Mouse (Mus musculus): ENCODE measurements at regions not wholly inside any gene's neighbourhood (a gene's known extent, or its start where the extent isn't known, plus 50 kb on each side); places are given as distances from the start of the nearest gene placed in this dataset.

GRCm38 (mm10) chr13:45130516-45131249 is 52.2 kb downstream of the Gm9817 start:
- no peak overlapping the region for H3K9ac ChIP-seq (replicated peaks; ENCODE audit: low read length, poor library complexity, severe bottlenecking)
- H3K4me3 ChIP-seq (ENCODE audit: low read depth, low read length): no peak overlapping the region
- no peaks in the 10 kb centered on the region for H3K36me3 ChIP-seq (ENCODE audit: insufficient read depth, low read length)
- no peaks in the 10 kb centered on the region for H3K9me3 ChIP-seq (ENCODE audit: low read length)
- WGBS: 82% methylated on average over 4 of the region's 4 CpGs
- ATAC-seq (ENCODE audit: low FRiP score) (no peak), DNase-seq (ENCODE audit: low spot score) (no peak)
- no peaks in the 10 kb centered on the region for H3K4me1 ChIP-seq (ENCODE audit: insufficient read depth, low read length)
- H3K27ac ChIP-seq (ENCODE audit: low read depth, low read length): no peak overlapping the region
- TF ChIP-seq CTCF (IDR thresholded peaks at IDR 0.05): no peak
- no peak overlapping the region for H3K4me2 ChIP-seq (ENCODE audit: low read depth, low read length, poor library complexity, severe bottlenecking)
- H3K27me3 ChIP-seq (ENCODE audit: insufficient read depth, low read length): no peaks in the 10 kb centered on the region

- Histone ChIP-seq H3K4me3 (ENCODE audit: low read depth, low read length) (no peak overlapping the region), H3K27me3 (ENCODE audit: insufficient read depth, low read length) (no peaks in the 10 kb centered on the region), H3K36me3 (ENCODE audit: insufficient read depth, low read length) (no peaks in the 10 kb centered on the region), H3K9me3 (ENCODE audit: low read length) (no peaks in the 10 kb centered on the region), H3K4me2 (ENCODE audit: low read depth, low read length, poor library complexity, severe bottlenecking) (no peak overlapping the region), H3K4me1 (ENCODE audit: insufficient read depth, low read length) (no peaks in the 10 kb centered on the region), H3K27ac (ENCODE audit: low read depth, low read length) (no peak overlapping the region), H3K9ac (replicated peaks; ENCODE audit: low read length, poor library complexity, severe bottlenecking) (no peak overlapping the region)
- ATAC-seq (ENCODE audit: low FRiP score) (no peak), DNase-seq (ENCODE audit: low spot score) (no peak)
- 88% methylated on average over 2 of the region's 2 CpGs for WGBS
- TF ChIP-seq CTCF (IDR thresholded peaks at IDR 0.05): no peak
Observed at GRCm38 (mm10) chr13:45140616-45141015, 62.1 kb downstream of the Gm9817 start.

DNA sequence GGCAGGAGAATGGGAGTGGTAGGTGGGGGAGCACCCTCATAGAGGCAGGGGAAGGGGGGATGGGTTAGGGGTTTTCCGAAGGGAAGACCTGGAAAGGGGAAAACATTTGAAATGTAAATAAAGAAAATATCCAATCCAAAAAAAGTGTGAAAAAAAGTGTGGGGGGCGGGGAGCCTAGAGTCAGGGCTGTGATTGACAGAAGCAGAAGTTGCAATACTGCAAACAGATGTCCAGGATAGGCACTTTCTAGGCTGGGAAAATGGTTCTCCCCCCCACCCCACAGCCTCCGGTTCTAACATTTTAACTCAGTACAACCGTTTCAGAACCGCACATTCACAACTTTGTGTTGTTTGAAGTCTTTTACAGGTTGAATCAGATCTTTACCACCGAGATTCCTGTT is 66.6 kb downstream of the Gm9817 start:
- ATAC-seq (ENCODE audit: low FRiP score) (no peak), DNase-seq (ENCODE audit: low spot score) (no peak)
- WGBS: 86% methylated on average over 6 of the region's 6 CpGs
- no peaks in the 10 kb centered on the region for H3K36me3 ChIP-seq (ENCODE audit: insufficient read depth, low read length)
- H3K27me3 ChIP-seq (ENCODE audit: insufficient read depth, low read length): no peaks in the 10 kb centered on the region
- no peak overlapping the region for H3K4me3 ChIP-seq (ENCODE audit: low read depth, low read length)
- H3K9me3 ChIP-seq (ENCODE audit: low read length): no peaks in the 10 kb centered on the region
- no peak overlapping the region for H3K4me2 ChIP-seq (ENCODE audit: low read depth, low read length, poor library complexity, severe bottlenecking)
- no peak overlapping the region for H3K27ac ChIP-seq (ENCODE audit: low read depth, low read length)
- no peak for TF ChIP-seq CTCF (IDR thresholded peaks at IDR 0.05)
- H3K4me1 ChIP-seq (ENCODE audit: insufficient read depth, low read length): no peaks in the 10 kb centered on the region
- H3K9ac ChIP-seq (replicated peaks; ENCODE audit: low read length, poor library complexity, severe bottlenecking): no peak overlapping the region

GRCm38 (mm10) chr13:45156223-45156622 is 77.7 kb downstream of the Gm9817 start:
- ATAC-seq (ENCODE audit: low FRiP score) (no peak), DNase-seq (ENCODE audit: low spot score) (no peak)
- Histone ChIP-seq H3K36me3 (ENCODE audit: insufficient read depth, low read length) (no peaks in the 10 kb centered on the region), H3K4me2 (ENCODE audit: low read depth, low read length, poor library complexity, severe bottlenecking) (no peak overlapping the region), H3K4me3 (ENCODE audit: low read depth, low read length) (no peak overlapping the region), H3K4me1 (ENCODE audit: insufficient read depth, low read length) (no peaks in the 10 kb centered on the region), H3K9ac (replicated peaks; ENCODE audit: low read length, poor library complexity, severe bottlenecking) (no peak overlapping the region), H3K27ac (ENCODE audit: low read depth, low read length) (no peak overlapping the region), H3K27me3 (ENCODE audit: insufficient read depth, low read length) (no peaks in the 10 kb centered on the region), H3K9me3 (ENCODE audit: low read length) (no peaks in the 10 kb centered on the region)
- peak; percentile 7; the same call in 1 of the 2 replicates for TF ChIP-seq CTCF (IDR thresholded peaks at IDR 0.05)
- 65% methylated on average over 3 of the region's 3 CpGs for WGBS

GRCm38 (mm10) chr13:45156982-45157381 is 78.5 kb downstream of the Gm9817 start:
- Histone ChIP-seq H3K4me3 (ENCODE audit: low read depth, low read length) (no peak overlapping the region), H3K27me3 (ENCODE audit: insufficient read depth, low read length) (no peaks in the 10 kb centered on the region), H3K27ac (ENCODE audit: low read depth, low read length) (no peak overlapping the region), H3K4me2 (ENCODE audit: low read depth, low read length, poor library complexity, severe bottlenecking) (no peak overlapping the region), H3K9ac (replicated peaks; ENCODE audit: low read length, poor library complexity, severe bottlenecking) (no peak overlapping the region), H3K4me1 (ENCODE audit: insufficient read depth, low read length) (no peaks in the 10 kb centered on the region), H3K36me3 (ENCODE audit: insufficient read depth, low read length) (no peaks in the 10 kb centered on the region), H3K9me3 (ENCODE audit: low read length) (no peaks in the 10 kb centered on the region)
- ATAC-seq (ENCODE audit: low FRiP score) (no peak), DNase-seq (ENCODE audit: low spot score) (no peak)
- 84% methylated on average over 2 of the region's 2 CpGs for WGBS
- no peak for TF ChIP-seq CTCF (IDR thresholded peaks at IDR 0.05)

DNA sequence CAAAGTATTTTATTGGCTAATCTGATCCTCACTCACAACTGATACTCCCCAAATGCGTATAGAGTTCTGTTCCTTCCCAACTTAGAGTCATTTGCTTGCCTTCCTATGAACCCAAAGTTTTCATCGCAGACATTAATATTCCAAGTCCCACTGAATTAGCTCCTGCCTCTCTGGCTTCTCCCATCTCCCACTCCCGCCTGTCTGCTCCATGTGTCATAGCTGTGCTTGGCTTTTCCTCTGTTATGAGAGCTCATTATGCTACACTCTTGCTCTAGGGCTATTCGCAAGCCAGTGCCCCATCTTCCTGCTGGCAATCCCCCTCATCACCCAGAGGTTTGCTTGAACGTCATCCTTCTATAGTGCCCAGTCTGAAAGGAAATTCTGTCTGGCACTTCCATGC is 81.8 kb downstream of the Gm9817 start:
- Histone ChIP-seq H3K4me1 (ENCODE audit: insufficient read depth, low read length) (no peaks in the 10 kb centered on the region), H3K36me3 (ENCODE audit: insufficient read depth, low read length) (no peaks in the 10 kb centered on the region), H3K4me2 (ENCODE audit: low read depth, low read length, poor library complexity, severe bottlenecking) (no peak overlapping the region), H3K9me3 (ENCODE audit: low read length) (no peaks in the 10 kb centered on the region), H3K27ac (ENCODE audit: low read depth, low read length) (no peak overlapping the region), H3K9ac (replicated peaks; ENCODE audit: low read length, poor library complexity, severe bottlenecking) (no peak overlapping the region), H3K4me3 (ENCODE audit: low read depth, low read length) (no peak overlapping the region), H3K27me3 (ENCODE audit: insufficient read depth, low read length) (no peaks in the 10 kb centered on the region)
- DNase-seq (ENCODE audit: low spot score): no peak
- ATAC-seq (ENCODE audit: low FRiP score): no peak
- 88% methylated on average over 5 of the region's 5 CpGs for WGBS
- no peak for TF ChIP-seq CTCF (IDR thresholded peaks at IDR 0.05)
